Mouse (Mus musculus): ENCODE results near the gene Pla2g6.

Gene Pla2g6

GRCm38 (mm10) chr15:79350866-79351265, 22.7 kb upstream of the Pla2g6 start:
- DNase-seq (ENCODE audit: low spot score): no peak

GRCm38 (mm10) chr15:79348651-79349050, 20.5 kb upstream of the Pla2g6 start:
- DNase-seq (ENCODE audit: low spot score): no peak

- DNase-seq (ENCODE audit: low spot score): peak; percentile 87
Observed at GRCm38 (mm10) chr15:79347845-79348506, 19.8 kb upstream of the Pla2g6 start.

DNA sequence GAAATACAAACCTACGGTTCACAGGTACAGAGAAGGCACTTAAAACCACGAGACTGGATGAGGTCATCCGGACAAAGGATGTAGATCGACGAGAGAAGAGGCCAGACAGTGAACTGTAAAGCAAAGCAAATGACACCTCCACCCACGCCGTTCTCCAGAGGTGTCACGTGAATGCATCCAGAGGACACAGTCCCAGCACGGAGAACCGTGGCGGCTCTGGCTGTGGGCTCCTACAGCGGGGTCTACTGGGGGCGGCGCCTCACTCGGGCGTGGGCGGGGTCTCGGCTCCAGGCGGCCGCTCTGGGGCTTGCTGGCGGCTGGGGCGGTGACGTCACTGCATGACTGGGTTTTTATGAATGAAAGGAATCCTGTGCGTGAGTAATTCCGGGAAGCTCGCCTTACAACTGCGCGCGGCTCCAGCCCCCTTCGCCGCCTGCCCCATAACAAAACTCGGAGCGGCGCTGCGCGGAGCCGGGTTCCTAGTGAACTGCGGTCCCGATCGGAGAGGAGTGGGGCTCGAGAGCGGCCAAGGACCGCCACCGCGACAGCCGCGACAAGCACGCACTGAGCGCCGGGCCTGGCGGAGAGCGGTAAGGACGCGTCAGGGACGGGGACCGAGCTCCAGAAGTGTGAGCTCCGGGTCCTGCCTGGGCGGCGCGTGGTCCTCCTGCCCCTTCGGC, 19.1 kb upstream of the Pla2g6 start:
- peak; percentile 96 for DNase-seq (ENCODE audit: low spot score)

DNA sequence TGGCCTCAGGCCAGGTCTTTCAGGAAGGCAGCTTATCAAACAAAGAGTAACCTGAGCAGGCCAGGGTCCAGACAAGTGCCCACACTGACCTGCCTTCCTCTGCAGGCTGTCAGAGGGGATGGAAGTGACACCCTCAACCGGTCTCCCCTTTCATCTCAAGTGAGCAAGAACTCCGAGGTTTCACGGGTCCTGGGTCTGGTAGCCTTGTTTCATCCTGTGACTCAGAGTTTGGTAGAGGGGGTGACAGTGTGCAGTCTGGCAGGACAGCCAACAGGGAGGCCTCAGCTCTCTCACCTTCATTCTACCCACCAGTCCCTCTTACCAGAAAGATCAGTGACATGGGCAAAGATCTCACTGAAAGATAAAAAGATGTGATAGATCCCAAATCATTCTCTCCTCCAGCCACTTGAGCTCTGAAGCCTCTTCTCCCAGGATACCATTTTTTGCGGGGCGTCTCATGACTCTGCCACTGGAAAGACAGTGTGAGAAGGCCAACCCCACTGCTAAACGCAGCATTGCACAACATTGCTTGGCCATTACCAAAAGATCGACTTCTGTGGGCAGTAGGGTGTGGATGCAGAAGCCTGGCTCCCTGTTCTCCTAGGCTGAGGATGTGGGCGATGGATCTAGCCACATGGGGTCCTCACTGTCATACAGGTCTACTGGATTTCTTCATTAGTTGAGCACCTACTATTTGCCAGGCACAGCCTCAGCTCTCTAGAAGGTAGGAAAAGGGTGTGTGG, 18.0 kb upstream of the Pla2g6 start, which contains the start of gene Maff:
Gene Maff (plus strand): TSS at position 571 of the 743 bp plus-strand sequence.
- peak; percentile 26 for DNase-seq (ENCODE audit: low spot score)

DNA sequence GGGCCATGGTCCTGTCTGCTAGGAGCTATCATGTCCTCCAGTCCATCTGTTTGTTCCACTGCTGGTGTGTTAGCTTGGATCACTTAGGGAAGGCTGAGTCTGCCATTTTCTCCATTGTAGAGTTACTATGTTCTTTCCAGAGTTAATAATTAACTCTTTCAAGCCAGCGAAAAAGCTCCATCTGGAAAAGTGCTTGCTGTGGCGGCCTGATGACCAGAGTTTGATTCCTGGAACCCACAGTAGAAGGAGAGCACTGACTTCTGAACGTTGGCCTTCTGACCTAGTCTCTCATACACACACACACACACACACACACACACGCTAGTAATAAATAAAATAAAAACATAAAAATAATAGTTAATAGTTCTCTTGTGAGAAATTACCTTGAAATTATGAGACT, 16.4 kb upstream of the Pla2g6 start:
- DNase-seq (ENCODE audit: low spot score): no peak

DNA sequence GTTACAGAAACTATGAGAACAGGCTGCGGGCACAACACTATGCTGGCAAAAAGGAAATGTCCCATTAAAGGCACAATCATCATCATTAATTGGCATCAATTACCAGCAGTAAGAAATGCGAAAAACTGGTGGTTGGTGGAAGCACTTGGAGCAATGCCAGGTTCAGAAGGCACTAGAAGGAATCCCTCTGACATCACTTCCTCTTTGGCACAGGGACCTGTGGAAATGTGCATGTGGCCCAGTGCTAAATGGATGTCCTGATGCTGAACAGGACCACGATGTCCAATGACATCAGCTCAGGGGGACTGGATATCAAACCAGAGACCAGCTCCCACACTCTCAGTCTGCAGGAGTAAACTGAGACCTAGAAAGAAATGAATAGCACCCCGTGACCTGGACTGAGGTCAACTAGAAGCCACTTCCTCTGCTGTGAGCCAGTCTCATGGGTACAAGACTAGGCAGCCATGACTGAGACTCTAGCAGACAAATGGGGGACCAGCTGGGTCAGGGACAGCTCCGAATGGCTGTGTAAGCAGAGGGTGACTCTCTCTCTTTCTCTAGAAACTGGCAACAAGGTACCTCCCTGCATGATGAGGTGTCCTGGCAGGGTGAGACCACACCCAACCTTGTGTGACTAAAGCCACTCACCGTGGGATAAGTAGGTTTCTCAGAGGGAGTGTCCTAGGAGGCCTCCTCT, 14.6 kb upstream of the Pla2g6 start:
- DNase-seq (ENCODE audit: low spot score): peak; percentile 52

DNA sequence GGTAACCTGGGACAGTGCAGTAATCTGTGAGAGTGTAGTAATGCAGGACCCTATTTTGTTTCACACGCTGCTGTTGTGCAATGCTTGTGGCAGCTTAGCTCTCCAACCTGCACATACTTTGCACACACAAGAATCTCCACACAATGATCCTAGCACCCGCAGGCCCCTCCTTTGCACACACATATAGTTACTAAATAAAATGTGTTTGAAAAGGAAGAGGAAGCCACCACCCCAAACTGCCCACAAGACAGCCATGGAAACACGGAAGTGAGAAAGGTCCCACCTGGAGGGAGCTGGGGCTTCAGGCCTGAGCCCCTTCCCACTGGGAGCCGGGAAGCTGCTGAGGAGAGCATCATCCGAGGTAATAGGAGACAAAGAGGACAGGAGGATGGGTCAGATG, 10.8 kb upstream of the Pla2g6 start:
- no peak for DNase-seq (ENCODE audit: low spot score)

DNA sequence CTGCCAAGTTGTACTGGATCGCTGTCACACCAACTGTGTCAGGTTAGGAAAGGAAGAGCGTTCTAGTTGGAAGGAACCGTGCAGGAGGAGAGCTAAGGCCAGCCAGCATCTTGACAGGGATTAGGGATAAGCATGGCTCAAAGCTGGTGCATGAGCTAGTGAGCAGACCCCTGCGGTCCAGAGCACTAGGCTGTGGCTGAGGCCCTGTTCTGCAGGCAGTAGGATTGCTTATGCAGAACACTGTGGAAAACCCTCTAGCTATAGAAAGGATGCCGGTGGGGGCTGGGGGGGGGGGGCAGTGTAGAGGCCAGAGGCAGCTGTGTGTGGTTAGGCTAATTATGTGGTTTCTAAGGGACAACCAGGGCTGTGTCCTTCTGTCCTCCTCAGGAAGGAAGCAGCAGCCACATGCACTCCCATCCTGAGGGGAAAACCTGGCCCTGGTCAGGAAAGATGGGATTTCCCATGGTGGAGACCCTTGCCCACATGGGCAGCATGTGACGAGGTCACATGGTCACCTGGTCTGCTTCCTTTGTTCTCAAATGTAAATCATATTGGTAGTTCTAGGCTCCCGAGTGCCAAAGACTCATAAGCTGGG, 7.0 kb upstream of the Pla2g6 start:
- no peak for DNase-seq (ENCODE audit: low spot score)

- peak; percentile 77 for DNase-seq (ENCODE audit: low spot score)
Observed at GRCm38 (mm10) chr15:79333409-79333808, 5.2 kb upstream of the Pla2g6 start.

GRCm38 (mm10) chr15:79330521-79330920, 2.3 kb upstream of the Pla2g6 start:
- no peak for DNase-seq (ENCODE audit: low spot score)

GRCm38 (mm10) chr15:79329979-79330363, 1.8 kb upstream of the Pla2g6 start:
- peak; percentile 37 for DNase-seq (ENCODE audit: low spot score)

DNA sequence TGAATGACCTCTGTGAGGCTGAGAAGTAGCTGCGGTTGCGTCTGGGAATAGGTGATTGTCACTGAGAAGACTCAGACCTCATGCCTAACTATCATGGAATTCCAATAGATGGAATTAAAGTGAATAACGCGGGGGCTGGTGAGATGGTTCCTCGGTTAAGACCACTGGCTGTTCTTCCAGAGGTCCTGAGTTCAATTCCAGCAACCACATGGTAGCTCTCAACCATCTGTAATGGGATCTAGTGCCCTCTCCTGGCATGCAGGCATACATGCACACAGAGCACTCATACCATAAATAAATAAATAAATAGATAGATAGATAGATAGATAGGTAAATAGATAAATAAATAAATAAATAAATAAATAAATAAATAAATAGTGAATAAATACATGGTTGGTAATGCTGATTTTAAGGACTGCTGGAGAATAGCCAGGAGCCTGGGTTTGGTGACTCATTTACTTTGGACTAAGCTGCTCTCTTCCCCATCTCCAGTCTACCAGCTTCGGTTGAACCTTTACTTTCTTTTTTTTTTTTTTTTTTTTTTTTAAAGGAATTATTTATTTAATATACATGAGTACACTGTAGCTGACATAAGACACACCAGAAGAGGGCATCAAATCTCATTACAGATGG, 1.3 kb upstream of the Pla2g6 start:
- no peak for DNase-seq (ENCODE audit: low spot score)

DNA sequence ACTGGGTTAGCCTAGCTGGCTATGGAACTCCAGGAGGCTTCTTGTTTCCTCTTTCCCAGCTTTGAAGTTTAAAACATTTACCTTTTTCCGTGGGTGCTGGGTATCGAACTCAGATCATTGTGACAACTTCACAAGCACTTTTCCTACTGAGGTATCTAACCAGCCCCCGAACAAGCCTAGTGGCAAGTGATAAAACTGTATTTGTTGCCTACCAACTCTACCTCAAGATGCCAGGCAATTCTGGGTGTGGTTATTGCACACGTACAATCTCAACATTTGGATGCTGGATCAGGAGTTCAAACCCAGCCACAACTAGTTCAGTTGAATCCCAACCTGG, 717 bp upstream of the Pla2g6 start:
- DNase-seq (ENCODE audit: low spot score): peak; percentile 46

GRCm38 (mm10) chr15:79326971-79327961, 924 bp downstream of the Pla2g6 start:
- DNase-seq (ENCODE audit: low spot score): peak; percentile 86

DNA sequence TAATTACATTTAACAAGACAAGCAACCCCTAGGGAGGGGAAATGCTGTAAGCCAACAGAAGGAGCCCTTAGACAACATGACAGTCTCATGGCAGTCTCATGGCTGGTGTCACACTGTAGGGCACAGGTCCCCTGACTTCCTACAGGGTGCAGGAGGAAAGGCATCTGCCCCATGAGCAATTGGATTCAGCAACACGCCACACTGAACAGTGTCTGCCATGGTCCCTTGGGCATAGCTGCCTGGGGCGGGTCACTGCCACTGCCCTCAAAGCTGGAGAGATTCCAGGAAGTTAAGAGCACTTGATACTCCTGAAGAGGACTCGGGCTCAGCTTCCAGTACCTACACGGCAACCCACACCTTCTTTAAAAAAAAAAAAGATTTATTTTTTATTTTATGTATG, 1.9 kb downstream of the Pla2g6 start:
- peak; percentile 70 for DNase-seq (ENCODE audit: low spot score)

- no peak for DNase-seq (ENCODE audit: low spot score)
Observed at GRCm38 (mm10) chr15:79325742-79326141, 2.4 kb downstream of the Pla2g6 start.

- DNase-seq (ENCODE audit: low spot score): no peak
Observed at GRCm38 (mm10) chr15:79324373-79324772, 3.8 kb downstream of the Pla2g6 start.

DNA sequence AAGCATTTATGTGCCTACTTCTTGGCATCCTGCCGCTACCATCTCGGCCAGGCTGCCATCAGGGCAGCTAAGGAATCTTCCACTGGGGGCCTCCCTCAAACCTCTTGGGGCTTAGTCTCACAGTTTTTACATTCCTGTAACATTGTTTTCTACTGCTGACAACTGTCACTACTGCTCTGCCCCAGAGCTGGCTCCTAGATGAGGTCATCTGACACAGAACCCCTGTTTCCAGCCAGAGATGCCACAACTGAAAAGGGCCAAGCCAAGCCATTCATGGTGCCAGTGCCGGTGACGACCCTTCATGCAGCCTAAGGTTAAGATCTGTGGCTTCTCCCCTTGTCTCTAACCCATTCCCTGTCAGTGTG, 4.4 kb downstream of the Pla2g6 start:
- DNase-seq (ENCODE audit: low spot score): no peak

DNA sequence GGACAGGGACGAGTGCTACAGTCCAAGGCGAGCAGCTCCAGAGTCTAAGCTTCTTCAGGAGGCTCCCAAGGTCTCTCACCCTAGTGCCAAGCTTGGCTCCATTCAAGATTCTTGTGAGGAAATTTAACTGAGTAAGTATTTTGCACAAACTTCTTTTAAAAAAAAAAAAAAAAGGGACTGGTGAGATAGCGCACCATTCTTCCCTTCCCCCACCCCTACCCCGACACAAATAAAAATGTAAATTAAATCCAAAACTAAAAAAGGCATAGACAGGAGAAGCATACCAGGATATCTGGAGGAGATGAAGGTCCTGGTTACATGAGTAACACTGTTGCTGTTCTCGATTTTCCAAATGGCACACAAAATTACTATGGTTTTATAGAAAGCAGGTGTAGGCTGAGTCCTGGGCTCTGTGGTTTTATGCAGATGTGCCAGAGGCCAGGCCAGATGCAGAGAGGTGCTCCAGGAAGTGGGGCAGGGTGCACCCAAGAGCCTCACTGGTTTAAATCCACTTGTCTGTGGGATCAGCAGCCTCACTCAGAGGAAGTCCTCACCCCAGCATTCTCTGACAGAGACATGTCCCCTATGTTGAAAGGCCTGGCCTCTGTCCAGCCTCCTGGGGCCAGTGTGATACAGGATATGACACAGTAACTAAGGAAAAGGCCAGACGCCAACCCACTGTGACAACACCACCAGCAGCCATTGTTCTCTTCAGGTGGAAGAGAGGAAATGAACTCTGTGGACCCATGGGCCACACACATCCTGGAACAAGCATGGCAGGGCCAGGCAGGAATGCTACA, 5.0 kb downstream of the Pla2g6 start:
- no peak for DNase-seq (ENCODE audit: low spot score)

Measured in MN1 (cell line).